Mouse (Mus musculus): ENCODE data around the gene Rps10. TPM values are rescaled to one million over a fixed set of nuclear protein-coding genes. Genes with fewer than 3 reads are reported as not detected.

Rps10 gene
- polyA plus RNA-seq (2014; fragmentation: Illumina TruSeq; extraction: RNeasy Lipid Tissue Mini Kit (QIAGEN cat#74804); ENCODE audit: low read depth, low replicate concordance), result 45.3 TPM

GRCm38 (mm10) chr17:27636132-27637020 lies at the start of gene Rps10:
TSS of gene Rps10 (minus strand) at chr17:27636669.

GRCm38 (mm10) chr17:27655089-27656010 lies 18.9 kb upstream of the Rps10 start, which contains the start of gene Pacsin1:
TSS of gene Pacsin1 (plus strand) at chr17:27655509.

GRCm38 (mm10) chr17:27634871-27635574 lies 1.4 kb downstream of the Rps10 start, which contains the start of gene RPS10-NUDT3:
TSS of gene RPS10-NUDT3 (minus strand) at chr17:27635222.

GRCm38 (mm10) chr17:27623360-27624326 lies 12.8 kb downstream of the Rps10 start, which contains the start of gene Nudt3:
TSS of gene Nudt3 (minus strand) at chr17:27623495.

Other genes with a start within 250 kb of the Rps10 start
- not detected for gene Grm4, start 115.3 kb downstream of the Rps10 start, polyA plus RNA-seq (2014; fragmentation: Illumina TruSeq; extraction: RNeasy Lipid Tissue Mini Kit (QIAGEN cat#74804); ENCODE audit: low read depth, low replicate concordance)
- 2.7 TPM for gene Hmga1, start 80.2 kb downstream of the Rps10 start, polyA plus RNA-seq (2014; fragmentation: Illumina TruSeq; extraction: RNeasy Lipid Tissue Mini Kit (QIAGEN cat#74804); ENCODE audit: low read depth, low replicate concordance)
- gene AI413582, start 70.9 kb downstream of the Rps10 start, polyA plus RNA-seq (2014; fragmentation: Illumina TruSeq; extraction: RNeasy Lipid Tissue Mini Kit (QIAGEN cat#74804); ENCODE audit: low read depth, low replicate concordance), result not detected
- gene Nudt3, start 13.2 kb downstream of the Rps10 start, polyA plus RNA-seq (2014; fragmentation: Illumina TruSeq; extraction: RNeasy Lipid Tissue Mini Kit (QIAGEN cat#74804); ENCODE audit: low read depth, low replicate concordance), result 6.3 TPM
- gene RPS10-NUDT3, start 1.4 kb downstream of the Rps10 start, polyA plus RNA-seq (2014; fragmentation: Illumina TruSeq; extraction: RNeasy Lipid Tissue Mini Kit (QIAGEN cat#74804); ENCODE audit: low read depth, low replicate concordance), result not detected
- not detected for gene Pacsin1, start 18.8 kb upstream of the Rps10 start, polyA plus RNA-seq (2014; fragmentation: Illumina TruSeq; extraction: RNeasy Lipid Tissue Mini Kit (QIAGEN cat#74804); ENCODE audit: low read depth, low replicate concordance)
- gene Spdef, start 92.3 kb upstream of the Rps10 start, polyA plus RNA-seq (2014; fragmentation: Illumina TruSeq; extraction: RNeasy Lipid Tissue Mini Kit (QIAGEN cat#74804); ENCODE audit: low read depth, low replicate concordance), result not detected
- gene D17Wsu92e, start 184.0 kb upstream of the Rps10 start, polyA plus RNA-seq (2014; fragmentation: Illumina TruSeq; extraction: RNeasy Lipid Tissue Mini Kit (QIAGEN cat#74804); ENCODE audit: low read depth, low replicate concordance), result 95.8 TPM
- gene Snrpc, start 201.5 kb upstream of the Rps10 start, polyA plus RNA-seq (2014; fragmentation: Illumina TruSeq; extraction: RNeasy Lipid Tissue Mini Kit (QIAGEN cat#74804); ENCODE audit: low read depth, low replicate concordance), result 23.3 TPM
- gene Uhrf1bp1, start 219.8 kb upstream of the Rps10 start, polyA plus RNA-seq (2014; fragmentation: Illumina TruSeq; extraction: RNeasy Lipid Tissue Mini Kit (QIAGEN cat#74804); ENCODE audit: low read depth, low replicate concordance), result 2.6 TPM

All from liver, adult 10 weeks (tissue).